Mouse (Mus musculus): ENCODE data around the gene Coa3.

The Coa3 gene

GRCm38 (mm10) chr11:101251031-101251430, 27.9 kb downstream of the Coa3 start:
- DNase-seq = peak in 1 of 2 experiments; percentile 28

- peak; percentile 82 to 86 for DNase-seq
Measured at GRCm38 (mm10) chr11:101248258-101248994, 30.5 kb downstream of the Coa3 start.

DNA sequence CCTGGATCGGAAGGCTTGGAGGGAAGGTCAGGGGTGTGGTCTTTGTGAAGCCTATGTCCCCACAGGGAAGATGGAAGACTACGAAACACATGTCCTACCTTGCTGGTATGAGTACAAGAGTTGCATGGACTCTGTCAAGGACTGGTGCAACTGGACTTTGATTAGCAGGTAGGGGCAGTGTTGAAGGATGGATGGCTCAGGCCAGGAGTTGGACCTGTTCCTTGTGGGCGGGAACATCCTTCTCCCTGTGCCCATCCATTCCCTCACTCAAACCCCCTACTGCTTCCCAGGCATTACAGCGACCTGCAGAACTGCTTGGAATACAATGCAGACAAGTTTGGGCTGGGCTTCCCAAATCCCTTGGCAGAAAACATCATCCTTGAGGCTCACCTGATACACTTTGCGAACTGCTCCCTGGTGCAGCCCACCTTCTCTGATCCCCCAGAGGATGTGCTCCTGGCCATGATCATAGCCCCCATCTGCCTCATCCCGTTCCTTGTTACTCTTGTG, 31.3 kb downstream of the Coa3 start:
- DNase-seq = peak in 1 of 2 experiments; percentile 26

DNA sequence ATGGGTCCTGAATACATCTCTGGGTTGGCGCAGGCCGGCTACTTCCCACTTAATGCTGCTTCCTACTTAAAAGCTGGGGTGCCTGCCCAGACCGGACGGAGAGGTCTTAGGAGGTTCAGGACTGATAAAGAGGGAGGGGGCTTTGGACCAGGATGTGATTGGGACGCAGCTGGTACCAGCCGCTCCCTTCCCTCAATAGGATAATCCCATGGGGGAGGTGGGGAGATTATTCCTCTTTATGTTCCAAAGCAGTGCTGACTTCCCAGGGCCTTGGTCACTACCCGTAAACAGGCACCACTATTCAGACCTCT, 32.3 kb downstream of the Coa3 start:
- no peak for DNase-seq

- DNase-seq = peak; percentile 80 to 87
Measured at GRCm38 (mm10) chr11:101245855-101246701, 32.8 kb downstream of the Coa3 start, which contains the start of gene Ramp2. Gene Ramp2 (plus strand): TSS chr11:101246028.

- DNase-seq = peak; percentile 56 to 69
Measured at GRCm38 (mm10) chr11:101245071-101245470, 33.8 kb downstream of the Coa3 start.

- peak; percentile 64 to 69 for DNase-seq
Measured at GRCm38 (mm10) chr11:101238071-101238647, 40.8 kb downstream of the Coa3 start.

DNA sequence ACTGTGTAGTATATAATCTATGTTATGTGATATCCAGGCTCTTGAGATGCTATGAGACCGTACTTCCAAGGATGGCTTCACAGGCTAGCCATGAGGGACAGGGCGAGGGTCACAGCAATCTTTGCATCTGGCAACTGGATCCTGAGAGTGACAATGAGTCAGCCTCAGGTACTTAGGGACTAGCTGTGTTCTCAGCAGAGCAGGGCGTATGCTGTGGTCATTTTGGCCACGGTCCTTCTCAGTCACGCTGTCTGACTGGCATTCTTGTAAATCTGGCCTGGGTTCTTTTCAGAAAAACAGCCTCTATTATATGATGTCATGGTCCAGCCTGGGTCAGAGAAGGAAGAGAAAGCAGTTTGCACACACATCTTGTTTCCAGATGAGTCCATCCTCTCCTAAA, 42.1 kb downstream of the Coa3 start:
- DNase-seq = no peak

- DNase-seq = no peak
Measured at GRCm38 (mm10) chr11:101235429-101235828, 43.5 kb downstream of the Coa3 start.

DNA sequence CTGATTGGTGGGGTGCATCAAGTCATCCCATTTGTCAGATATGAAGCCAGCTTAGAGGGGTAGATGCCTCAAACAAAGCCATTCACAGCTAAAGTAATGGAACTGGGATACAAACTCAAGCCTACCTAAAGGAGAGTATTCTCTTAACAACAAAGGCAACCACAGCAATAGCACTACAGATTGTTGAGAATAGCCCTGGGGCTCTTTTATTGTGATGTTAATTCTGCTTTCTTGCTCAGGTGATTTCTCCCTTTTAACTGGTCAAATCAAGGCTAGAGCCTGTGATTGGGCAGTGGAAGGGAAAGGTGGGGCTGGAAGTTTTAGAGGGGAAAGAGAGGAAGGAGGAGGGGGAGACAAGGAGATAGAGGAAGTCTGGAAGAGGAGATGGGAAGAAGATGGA, 44.8 kb downstream of the Coa3 start:
- no peak for DNase-seq

GRCm38 (mm10) chr11:101233240-101233639, 45.7 kb downstream of the Coa3 start:
- no peak for DNase-seq

GRCm38 (mm10) chr11:101232010-101232839, 46.7 kb downstream of the Coa3 start:
- DNase-seq = peak; percentile 55 to 67

DNA sequence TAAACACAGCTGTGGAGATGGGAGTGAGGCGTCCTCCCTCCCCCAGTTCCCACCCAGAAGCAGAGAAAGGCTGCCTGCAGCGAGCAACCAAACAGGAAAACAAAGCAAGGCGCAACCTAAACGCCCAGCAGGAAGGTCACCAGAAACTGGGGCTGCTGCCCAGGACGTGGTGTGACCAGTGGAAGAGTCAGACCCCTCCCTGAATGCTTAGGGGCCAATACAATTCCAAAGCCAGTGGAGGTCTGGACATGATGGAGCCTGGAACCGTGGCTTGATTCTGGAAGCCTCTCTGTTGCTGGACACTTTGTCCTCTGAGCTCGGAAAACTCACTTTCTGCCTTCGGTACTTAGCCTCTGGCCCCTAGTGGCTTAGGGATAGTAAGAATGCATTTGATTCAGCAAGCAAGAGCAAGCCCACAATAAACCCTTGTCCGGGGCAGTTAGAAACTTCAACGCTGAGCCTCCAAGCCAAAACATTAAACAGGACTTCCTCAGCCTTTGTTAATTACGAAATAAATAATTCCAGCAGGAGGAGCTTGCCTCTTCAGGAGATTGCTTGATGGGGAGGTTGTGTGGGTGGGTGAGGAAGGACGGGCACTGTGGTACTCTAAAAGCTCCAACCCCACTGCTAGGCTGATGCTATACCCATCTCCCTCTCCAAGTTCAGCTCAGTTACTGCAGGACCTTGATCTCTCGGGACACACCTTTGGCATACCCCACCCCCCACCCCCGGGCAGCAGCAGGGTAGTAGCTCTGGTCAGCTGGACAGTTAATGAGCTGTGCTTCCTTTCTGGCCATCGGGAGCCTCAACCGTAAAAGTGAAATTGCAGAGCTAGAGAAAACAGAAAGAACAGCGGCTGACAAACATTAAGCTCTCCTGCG, 47.7 kb downstream of the Coa3 start:
- DNase-seq = peak; percentile 73 to 81

DNA sequence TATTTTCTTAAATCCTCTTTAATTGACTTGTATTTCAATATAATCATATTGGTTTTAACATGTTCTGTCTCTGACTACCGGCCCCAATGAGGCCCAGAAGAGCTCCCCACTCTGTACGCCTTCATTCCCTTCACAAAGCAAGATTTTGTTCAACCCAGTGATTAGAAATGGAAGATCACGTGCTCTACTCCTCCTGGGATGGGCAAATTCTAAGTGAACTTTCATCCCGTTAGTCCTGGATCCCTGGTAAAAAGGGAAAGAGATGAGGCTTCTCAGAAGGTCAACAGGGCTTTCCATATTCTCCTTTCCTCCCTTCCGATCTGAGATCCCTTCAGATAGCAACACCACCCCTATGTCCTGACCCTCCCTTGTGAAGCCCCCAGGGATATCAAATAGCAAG, 48.4 kb downstream of the Coa3 start:
- no peak for DNase-seq

DNA sequence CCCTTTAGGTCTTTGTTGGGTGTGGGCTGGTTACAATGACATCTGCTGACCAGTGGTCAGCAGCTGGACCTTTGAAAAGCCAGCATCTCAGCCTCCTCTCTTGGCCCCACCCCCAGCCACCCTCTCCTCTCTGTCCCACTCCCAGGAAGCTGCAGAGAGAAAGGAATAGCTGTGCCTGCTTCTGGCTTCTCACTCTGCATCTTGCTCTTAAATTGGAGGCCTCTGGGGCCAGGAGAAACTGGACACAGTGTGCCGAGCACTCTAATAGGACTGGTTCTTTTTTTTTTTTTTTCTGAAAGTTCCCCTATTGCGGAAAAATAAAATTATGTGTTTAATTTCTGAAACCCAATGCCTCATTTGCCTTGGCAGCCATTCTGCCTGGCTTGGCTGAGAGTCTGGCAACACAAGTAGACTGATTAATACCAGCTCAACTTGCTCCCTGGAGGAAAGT, 48.8 kb downstream of the Coa3 start:
- DNase-seq = peak; percentile 54 to 65

- DNase-seq = peak; percentile 50 to 55
Measured at GRCm38 (mm10) chr11:101229361-101229900, 49.5 kb downstream of the Coa3 start.
